Mouse (Mus musculus) leukemia stem cell, adult 10-12 weeks (primary cell): ENCODE data around the gene 1700001J03Rik. TPM values are rescaled to one million over a fixed set of nuclear protein-coding genes. Genes with fewer than 3 reads are reported as not detected.

Experiments
- polyA plus RNA-seq: library from polyadenylated mRNA; stranded (reverse); fragments of >175 nt; gene quantifications from 2 replicates; pipeline ENCODE4 v1.2.3, GENCODE M21; 2012; ENCODE audit warnings: low replicate concordance

Gene 1700001J03Rik
- not detected in 2 replicates for polyA plus RNA-seq

GRCm38 (mm10) chr5:146185204-146185603, at the start of gene 1700001J03Rik:
TSS of gene 1700001J03Rik (minus strand) at chr5:146185304.

GRCm38 (mm10) chr5:146230864-146231654, 46.0 kb upstream of the 1700001J03Rik start, which contains the start of gene Cdk8:
TSS of gene Cdk8 (plus strand) at chr5:146231230.

GRCm38 (mm10) chr5:146220879-146221714, 36.0 kb upstream of the 1700001J03Rik start, which contains the start of gene Rnf6:
TSS of gene Rnf6 (minus strand) at chr5:146221555.

GRCm38 (mm10) chr5:146170621-146171020, 14.5 kb downstream of the 1700001J03Rik start, which contains the start of gene Gm6309:
TSS of gene Gm6309 (minus strand) at chr5:146170721.

GRCm38 (mm10) chr5:146160439-146160838, 24.7 kb downstream of the 1700001J03Rik start, which contains the start of gene Gm5565:
TSS of gene Gm5565 (minus strand) at chr5:146160539.

Other genes starting within 250 kb of the 1700001J03Rik start
- gene Cyp3a25, start 175.7 kb downstream of the 1700001J03Rik start, polyA plus RNA-seq: not detected in 2 replicates
- gene Cyp3a59, start 106.0 kb downstream of the 1700001J03Rik start, polyA plus RNA-seq: not detected in 2 replicates
- not detected in 2 replicates for gene Gm5565, start 24.8 kb downstream of the 1700001J03Rik start, polyA plus RNA-seq
- gene Gm6309, start 14.6 kb downstream of the 1700001J03Rik start, polyA plus RNA-seq: not detected in 2 replicates
- gene Rnf6, start 36.3 kb upstream of the 1700001J03Rik start, polyA plus RNA-seq: 8.3 and 17.4 TPM in 2 replicates
- gene Cdk8, start 45.9 kb upstream of the 1700001J03Rik start, polyA plus RNA-seq: 22.1 and 26.3 TPM in 2 replicates
- gene Wasf3, start 199.7 kb upstream of the 1700001J03Rik start, polyA plus RNA-seq: 0.07 and 0.13 TPM in 2 replicates